Mouse (Mus musculus): ENCODE measurements around the gene Cyp46a1. TPM values are rescaled to one million over a fixed set of nuclear protein-coding genes. Genes with fewer than 3 reads are reported as not detected.

The Cyp46a1 gene
- polyA plus RNA-seq, 1 experiment: 465 TPM

DNA sequence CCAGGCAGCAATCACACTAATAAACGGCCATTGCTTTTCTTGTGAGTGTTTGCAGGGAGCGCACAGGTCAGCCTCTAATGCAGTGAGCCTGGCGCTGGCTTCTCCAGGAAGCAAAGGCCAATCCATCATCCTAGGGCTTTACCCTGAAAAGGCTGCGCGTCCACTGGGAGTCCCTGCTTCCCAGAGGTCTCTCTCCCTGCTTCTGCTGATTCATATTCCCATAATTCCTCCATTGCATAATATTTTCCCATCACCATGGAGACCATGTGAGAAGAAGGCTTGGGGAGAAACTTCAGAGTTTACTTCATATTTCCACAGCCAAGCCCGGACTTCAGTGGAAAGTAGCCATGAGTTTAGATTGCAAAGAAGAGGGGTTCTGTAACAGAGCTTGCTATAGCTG is 69.8 kb downstream of the Cyp46a1 start:
- Histone ChIP-seq H3K4me3 (ENCODE audit: insufficient read depth, low read length) (no peak overlapping the region), H3K27ac (ENCODE audit: insufficient read depth, low read length) (0 out of 2 replicates have a peak overlapping the region, but pooled peaks have one; percentile 5), H3K4me1 (ENCODE audit: control insufficient read depth, insufficient read depth, low read length) (peaks cover 4% of the 10 kb centered on the region; the same call in 1 of the 2 replicates)
- TF ChIP-seq POLR2A (IDR thresholded peaks at IDR 0.05; ENCODE audit: extremely low read depth, insufficient read depth, low read length) (peak; percentile 57; the same call in 1 of the 2 replicates), CTCF (IDR thresholded peaks at IDR 0.05; ENCODE audit: extremely low read depth, insufficient read depth, low read length) (no peak)

DNA sequence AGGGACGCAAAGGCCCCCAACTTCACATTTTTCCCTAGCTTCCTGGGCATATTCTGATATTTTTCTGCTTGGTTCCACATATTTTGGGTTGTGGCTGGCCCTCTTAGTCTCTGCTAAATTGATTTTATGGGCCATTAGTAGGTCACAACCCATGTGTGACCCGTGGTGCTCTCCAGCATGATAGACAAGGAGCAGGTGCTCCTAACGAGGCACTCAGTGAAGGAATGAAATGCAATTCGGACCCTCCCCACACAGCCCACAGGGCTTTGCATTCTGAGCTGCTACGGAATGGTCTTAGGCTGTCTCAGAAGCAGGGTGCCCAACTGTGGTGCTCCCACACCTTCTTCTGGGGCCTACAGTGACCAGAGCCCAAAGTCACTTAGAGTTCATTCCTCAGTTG is 74.9 kb downstream of the Cyp46a1 start:
- Histone ChIP-seq H3K27ac (ENCODE audit: insufficient read depth, low read length) (no peak overlapping the region), H3K4me3 (ENCODE audit: insufficient read depth, low read length) (no peak overlapping the region), H3K4me1 (ENCODE audit: control insufficient read depth, insufficient read depth, low read length) (peaks cover 4% of the 10 kb centered on the region; the same call in 1 of the 2 replicates)
- TF ChIP-seq POLR2A (IDR thresholded peaks at IDR 0.05; ENCODE audit: extremely low read depth, insufficient read depth, low read length) (no peak), CTCF (IDR thresholded peaks at IDR 0.05; ENCODE audit: extremely low read depth, insufficient read depth, low read length) (no peak)

DNA sequence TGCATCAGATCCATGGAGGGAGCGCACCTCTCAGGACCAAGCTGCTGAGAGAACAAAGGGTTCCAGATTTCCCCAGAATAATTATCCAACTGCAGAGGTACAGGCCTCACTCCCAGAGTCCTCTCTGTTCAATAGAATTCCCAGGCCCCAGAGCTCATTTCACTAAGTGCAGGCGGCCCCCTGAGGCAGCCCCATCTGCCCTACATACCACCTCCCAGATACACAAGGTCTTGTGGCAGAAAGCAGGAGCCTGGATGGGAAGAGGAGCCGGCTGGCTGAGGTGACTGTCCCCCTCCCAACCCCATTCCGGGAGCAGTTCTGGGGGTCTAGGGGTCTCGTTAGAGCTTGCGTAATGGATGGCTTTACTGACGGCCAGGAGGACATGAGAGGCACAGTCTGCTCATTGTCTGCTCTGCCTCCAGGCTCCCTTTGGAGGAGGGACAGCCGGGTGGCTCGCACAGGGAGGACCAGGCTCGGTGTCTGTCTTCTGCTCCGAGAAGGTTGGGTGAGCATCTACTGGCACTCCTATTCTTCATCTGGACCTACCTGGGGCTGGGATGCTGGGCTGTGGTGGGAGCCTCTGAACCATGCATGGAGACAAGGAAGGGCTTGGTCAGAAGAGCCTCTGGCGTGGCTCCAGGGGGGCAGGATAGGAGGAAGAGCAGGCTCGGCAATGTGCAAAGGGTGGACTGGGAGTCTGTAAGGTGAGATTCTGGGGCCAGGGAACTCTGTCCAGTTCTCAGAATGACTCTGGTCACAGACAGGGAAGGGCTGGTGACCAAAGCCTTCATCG is 76.4 kb downstream of the Cyp46a1 start:
- Histone ChIP-seq H3K4me1 (ENCODE audit: control insufficient read depth, insufficient read depth, low read length) (0 out of 2 replicates have a peak, but pooled peaks cover 2% of the 10 kb centered on the region), H3K27ac (ENCODE audit: insufficient read depth, low read length) (peak overlapping the region; percentile 26; the same call in 1 of the 2 replicates), H3K4me3 (ENCODE audit: insufficient read depth, low read length) (peak overlapping the region; percentile 16; the same call in 1 of the 2 replicates)
- TF ChIP-seq POLR2A (IDR thresholded peaks at IDR 0.05; ENCODE audit: extremely low read depth, insufficient read depth, low read length): no peak
- no peak for TF ChIP-seq CTCF (IDR thresholded peaks at IDR 0.05; ENCODE audit: extremely low read depth, insufficient read depth, low read length)

Other genes with a start within 250 kb of the Cyp46a1 start
- gene Setd3, start 155.1 kb upstream of the Cyp46a1 start, polyA plus RNA-seq (2012; rRNA removed): 107 and 110 TPM in 2 replicates
- gene Ccnk, start 154.8 kb upstream of the Cyp46a1 start, polyA plus RNA-seq (2012; rRNA removed): 24.0 and 24.8 TPM in 2 replicates
- 40.8 and 42.1 TPM in 2 replicates for gene Ccdc85c, start 59.0 kb upstream of the Cyp46a1 start, polyA plus RNA-seq (2012; rRNA removed)
- gene Hhipl1, start 28.1 kb upstream of the Cyp46a1 start, polyA plus RNA-seq (2012; rRNA removed): 9.8 and 10.6 TPM in 2 replicates
- 76.5 and 76.6 TPM in 2 replicates for gene Eml1, start 36.6 kb downstream of the Cyp46a1 start, polyA plus RNA-seq (2012; rRNA removed)
- 178 and 187 TPM in 2 replicates for gene Evl, start 220.3 kb downstream of the Cyp46a1 start, polyA plus RNA-seq (2012; rRNA removed)

Measured in cortical plate, adult 2 months (tissue).